Mouse (Mus musculus) gastrocnemius, postnatal 14 days (tissue): ENCODE results near the gene Tjp1. TPM values are rescaled to one million over a fixed set of nuclear protein-coding genes. Genes with fewer than 3 reads are reported as not detected.

Source experiments
- DNase-seq: peaks from one replicate; pipeline ENCODE4 v3.0.0; 2021; ENCODE audit warnings: mixed read lengths
- intact Hi-C: fragments of 180-260 bp; cut with DNase I; formaldehyde crosslinking; loops from one replicate; pipeline ENCODE4 v1.15.1; 2025; ENCODE audit warnings: low total_unique reads
- total RNA-seq, 2 experiments: library from RNA; stranded (reverse); gene quantifications; 2 replicates each; pipeline ENCODE4 v1.2.3; 2021

Tjp1 gene
- total RNA-seq, 2 experiments from 2014 or later, result 40.2 to 42.2 TPM

GRCm38 (mm10) chr7:65406427-65406826 is 121.2 kb downstream of the Tjp1 start:
- intact Hi-C loops, result no loop called here
- no peak for DNase-seq

- intact Hi-C loops, result no loop called here
- DNase-seq, result no peak
Measured at GRCm38 (mm10) chr7:65402516-65402915, 125.1 kb downstream of the Tjp1 start.

- intact Hi-C loops, result no loop called here
- no peak for DNase-seq
Measured at GRCm38 (mm10) chr7:65401622-65402021, 126.0 kb downstream of the Tjp1 start.

DNA sequence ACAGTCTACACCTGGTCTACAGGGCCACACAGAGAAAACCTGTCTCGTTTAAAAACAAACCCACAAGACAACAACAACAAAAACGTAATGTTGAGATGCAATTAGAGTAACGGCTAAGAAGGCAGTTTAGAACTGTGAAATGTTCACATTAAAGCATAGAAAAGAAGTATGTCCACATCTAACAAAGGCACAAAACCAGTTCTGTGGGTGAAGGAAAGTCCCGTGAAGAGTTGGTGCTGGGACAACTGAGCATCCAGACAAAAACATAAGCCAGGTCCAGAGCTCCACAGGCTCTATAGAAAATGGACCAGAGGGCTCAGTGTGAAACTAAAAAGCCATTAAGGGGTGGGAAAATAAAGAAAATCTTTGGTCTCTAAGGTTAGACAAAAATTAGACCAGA is 131.7 kb downstream of the Tjp1 start:
- intact Hi-C loops, result no loop called here
- no peak for DNase-seq

GRCm38 (mm10) chr7:65395166-65395565 is 132.4 kb downstream of the Tjp1 start:
- DNase-seq, result no peak
- intact Hi-C loops, result no loop called here

DNA sequence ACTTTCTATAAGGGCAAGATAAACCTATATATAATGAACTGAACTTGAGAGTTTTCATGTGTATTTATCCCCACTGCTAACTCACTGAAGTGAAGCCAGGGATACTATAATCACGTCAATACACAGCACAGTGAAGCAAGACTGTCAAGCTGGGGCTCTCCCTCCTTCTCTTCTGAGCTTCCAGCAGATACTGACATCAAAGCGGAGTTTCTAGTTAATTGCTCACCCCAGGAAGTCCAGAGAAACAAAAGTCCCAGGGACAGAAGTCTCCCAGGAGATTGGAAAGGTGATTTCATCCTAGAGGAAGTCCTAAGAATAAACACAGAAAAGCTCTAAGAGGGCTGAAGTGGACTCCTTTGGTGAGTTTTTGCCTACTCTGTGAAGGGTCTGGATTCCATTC is 132.9 kb downstream of the Tjp1 start:
- intact Hi-C loops, result no loop called here
- DNase-seq, result no peak

DNA sequence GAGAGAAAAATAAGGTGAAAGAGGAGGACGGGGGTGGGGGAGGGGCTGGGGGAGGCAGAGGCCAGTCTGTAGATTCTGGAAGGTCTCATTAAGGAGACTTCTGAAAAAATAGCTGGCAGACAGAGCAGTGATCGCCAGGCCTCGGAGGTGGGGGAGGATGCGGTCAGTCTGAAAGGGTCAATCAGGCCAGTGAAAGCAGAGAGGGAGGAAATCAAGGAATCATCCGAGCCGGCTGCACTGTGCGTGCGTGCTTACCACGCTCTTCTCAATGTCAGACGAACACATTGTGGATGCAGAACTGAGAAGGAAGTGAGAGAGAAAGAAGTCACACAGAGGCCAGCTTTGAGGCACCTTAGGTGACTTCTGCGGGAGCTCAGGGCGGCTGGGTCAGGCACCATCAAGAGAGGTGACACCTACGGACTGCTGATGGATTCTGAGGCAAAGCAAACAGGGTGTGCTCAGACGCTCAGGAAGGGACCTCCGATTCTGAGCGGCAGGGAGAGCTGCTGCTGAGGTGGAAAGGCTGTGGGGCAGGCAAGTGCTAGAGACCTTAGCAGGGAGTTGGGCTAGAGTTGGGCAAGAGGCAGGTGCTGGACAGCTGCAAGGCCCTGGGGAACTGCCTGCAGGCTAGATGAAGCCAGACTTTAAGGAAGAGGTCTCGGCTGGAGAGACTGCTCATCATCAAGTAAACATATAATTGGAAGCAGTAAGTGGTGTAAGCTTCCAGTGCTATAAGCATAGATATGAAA is 133.7 kb downstream of the Tjp1 start:
- intact Hi-C loops, result no loop called here
- DNase-seq, result no peak

- intact Hi-C loops, result no loop called here
- DNase-seq, result no peak
Measured at GRCm38 (mm10) chr7:65392986-65393385, 134.6 kb downstream of the Tjp1 start.

- DNase-seq, result no peak
- intact Hi-C loops, result no loop called here
Measured at GRCm38 (mm10) chr7:65389539-65389938, 138.0 kb downstream of the Tjp1 start.

DNA sequence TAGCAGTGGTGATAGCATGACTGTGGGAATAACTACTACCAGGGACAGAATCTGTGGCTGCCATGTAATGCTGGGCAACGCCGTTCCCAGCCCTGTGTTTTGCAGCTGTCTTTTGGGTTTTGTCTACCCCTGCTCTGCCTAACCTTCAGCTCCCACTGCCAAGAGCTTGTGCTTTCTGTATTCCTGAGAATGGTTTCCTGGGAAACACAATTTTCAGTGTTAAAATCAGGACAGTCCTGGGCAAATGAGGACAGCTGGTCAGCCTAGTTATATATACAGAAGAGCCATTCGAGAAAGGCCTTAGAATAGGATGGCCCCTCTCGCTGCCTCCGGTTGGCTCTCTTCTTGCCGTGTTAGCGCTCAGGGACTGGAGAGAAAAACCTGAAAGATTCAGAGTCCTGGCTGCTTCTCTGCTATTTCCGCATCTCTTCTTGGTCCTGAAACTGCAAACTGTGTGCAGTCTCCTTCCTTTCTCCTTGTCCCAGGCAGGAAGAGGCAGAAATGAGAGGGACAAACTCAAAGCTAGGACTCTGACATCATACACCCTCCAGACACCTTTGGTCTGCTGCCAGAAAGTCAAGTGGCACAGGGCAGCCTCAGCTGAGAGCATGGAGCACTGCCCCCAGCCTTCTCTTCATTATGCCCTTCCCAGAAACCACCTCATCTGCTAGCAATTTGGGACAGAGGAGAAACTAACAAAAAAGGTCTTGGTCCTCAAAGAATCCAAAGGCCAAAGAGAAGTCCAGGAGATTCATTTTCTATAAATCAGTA is 139.2 kb downstream of the Tjp1 start:
- no peak for DNase-seq
- intact Hi-C loops, result no loop called here

GRCm38 (mm10) chr7:65387560-65388175 is 139.9 kb downstream of the Tjp1 start:
- no peak for DNase-seq
- intact Hi-C loops, result no loop called here

- intact Hi-C loops, result no loop called here
- no peak for DNase-seq
Measured at GRCm38 (mm10) chr7:65384775-65385174, 142.8 kb downstream of the Tjp1 start.

DNA sequence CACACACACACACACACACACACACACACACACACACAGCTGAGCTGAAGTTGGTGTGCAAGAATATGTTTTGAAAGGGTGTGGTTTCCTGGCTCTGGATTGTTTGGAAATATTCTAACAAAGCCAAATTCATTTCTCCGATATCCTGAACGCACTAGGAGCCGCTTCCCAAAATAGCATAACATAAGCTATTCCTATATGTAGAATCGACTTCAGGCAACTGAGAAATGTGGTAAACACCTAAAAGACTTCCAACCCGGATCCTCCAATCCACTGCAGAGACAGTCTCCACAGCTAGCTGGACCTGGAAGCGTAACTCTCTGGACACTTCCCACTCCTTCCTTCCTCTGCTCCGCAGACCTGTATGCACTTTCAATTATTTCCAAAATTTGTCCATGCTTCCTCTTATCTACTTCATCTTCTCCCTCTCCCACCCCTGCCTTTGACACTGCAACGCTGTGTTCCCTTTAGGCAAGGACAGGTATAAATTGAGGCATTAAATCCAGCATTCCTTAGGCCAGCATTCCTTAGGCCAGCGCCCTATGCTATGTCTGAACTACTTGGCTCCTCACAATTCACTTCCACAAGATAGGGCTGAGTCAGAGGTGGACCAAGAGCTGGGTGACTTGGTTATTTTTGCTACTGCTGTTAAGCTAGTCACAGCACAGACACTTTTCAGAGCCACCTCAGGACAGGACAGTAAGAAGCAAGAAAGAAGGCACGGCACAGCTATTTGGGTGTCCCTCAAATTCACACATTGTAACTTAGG is 144.9 kb downstream of the Tjp1 start:
- DNase-seq, result no peak
- intact Hi-C loops, result no loop called here

GRCm38 (mm10) chr7:65381896-65382295 is 145.7 kb downstream of the Tjp1 start:
- DNase-seq, result no peak
- intact Hi-C loops, result no loop called here

GRCm38 (mm10) chr7:65380716-65381115 is 146.9 kb downstream of the Tjp1 start:
- DNase-seq, result no peak
- intact Hi-C loops, result no loop called here

- DNase-seq, result no peak
- intact Hi-C loops, result no loop called here
Measured at GRCm38 (mm10) chr7:65378818-65379565, 148.6 kb downstream of the Tjp1 start.

DNA sequence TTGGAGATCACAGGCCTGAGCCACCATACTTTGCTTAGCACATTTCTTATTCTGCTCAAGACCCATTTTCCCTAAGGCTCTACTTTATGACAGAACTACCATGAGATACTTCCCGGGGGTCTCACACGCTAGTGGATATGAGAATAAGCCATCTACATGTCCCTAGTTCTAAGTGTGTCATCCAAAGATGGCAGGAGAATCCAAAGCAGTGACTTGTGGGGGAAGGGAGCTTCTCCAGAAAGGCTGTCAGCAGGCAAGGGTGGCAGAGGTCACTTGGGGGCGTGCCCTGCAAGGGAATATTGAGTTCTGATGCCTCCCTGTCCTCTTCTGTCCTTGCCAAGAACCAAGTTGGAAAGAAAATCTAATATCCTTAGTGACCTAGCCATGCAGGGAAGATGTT is 150.1 kb downstream of the Tjp1 start:
- no peak for DNase-seq
- intact Hi-C loops, result no loop called here

GRCm38 (mm10) chr7:65375621-65376020 is 152.0 kb downstream of the Tjp1 start:
- intact Hi-C loops, result no loop called here

DNA sequence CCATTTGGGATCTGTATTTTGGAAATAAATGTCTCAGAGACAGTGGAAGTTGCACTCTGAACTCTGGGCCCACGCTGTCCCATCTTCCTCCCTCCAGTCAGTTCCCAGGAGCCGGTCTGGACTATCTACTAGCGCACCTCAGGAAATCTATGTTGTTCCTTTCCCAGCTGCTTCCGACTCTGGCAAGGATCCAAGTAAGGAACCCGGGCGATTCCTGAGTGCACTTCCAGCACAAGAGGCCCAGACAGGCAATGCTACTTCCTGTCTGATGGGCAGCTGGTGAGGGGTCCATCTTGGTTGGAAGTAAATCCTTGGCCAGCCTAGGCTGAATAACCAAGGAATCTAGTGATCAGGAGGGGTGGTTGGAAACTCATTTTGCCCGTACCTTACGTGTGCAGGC is 152.4 kb downstream of the Tjp1 start:
- intact Hi-C loops, result no loop called here
- peak; percentile 36 for DNase-seq

More at GRCm38 (mm10) chr7:65375621-65376020, 152.0 kb downstream of the Tjp1 start:
- no peak for DNase-seq
